Mouse (Mus musculus): Measurements from ENCODE around the gene Hes3. TPM values are rescaled to one million over a fixed set of nuclear protein-coding genes. Genes with fewer than 3 reads are reported as not detected.
A peak's percentile ranks its signal among the peaks of the same experiment; 100 is the strongest.

Hes3 gene
- polyA plus RNA-seq, 1 experiment from 2014 or later, result 9.2 TPM

DNA sequence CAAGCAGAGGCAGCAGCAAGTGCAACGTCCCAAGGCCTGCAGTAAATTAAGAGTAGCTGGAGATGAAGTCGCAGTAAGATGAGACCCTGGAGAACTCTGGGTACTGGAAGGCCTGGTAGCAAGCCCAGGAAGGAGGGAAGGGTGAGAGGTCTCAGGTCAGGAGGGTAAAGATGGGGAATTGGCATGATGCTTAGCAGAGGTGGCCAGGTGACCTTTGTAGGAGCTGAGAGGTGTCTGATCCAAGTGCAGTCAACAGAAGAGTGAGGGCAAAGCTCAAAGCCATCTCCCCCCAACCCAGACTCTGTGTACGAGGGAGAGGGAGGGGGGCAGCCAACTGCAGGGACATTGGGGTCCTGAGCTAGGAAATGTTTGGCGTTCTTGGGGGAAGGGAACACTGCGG is 30.0 kb upstream of the Hes3 start:
- 61% methylated on average over 5 of the region's 5 CpGs for WGBS
- Histone ChIP-seq H3K4me3 (no peak overlapping the region), H3K36me3 (no peaks in the 10 kb centered on the region), H3K9me3 (no peaks in the 10 kb centered on the region), H3K27ac (peak overlapping the region; percentile 35; the same call in 1 of the 2 replicates), H3K27me3 (ENCODE audit: insufficient read depth, poor library complexity, severe bottlenecking) (peaks cover 37% of the 10 kb centered on the region), H3K4me1 (replicated peaks) (peaks cover 31% of the 10 kb centered on the region)
- no peak for DNase-seq (ENCODE audit: low spot score)

DNA sequence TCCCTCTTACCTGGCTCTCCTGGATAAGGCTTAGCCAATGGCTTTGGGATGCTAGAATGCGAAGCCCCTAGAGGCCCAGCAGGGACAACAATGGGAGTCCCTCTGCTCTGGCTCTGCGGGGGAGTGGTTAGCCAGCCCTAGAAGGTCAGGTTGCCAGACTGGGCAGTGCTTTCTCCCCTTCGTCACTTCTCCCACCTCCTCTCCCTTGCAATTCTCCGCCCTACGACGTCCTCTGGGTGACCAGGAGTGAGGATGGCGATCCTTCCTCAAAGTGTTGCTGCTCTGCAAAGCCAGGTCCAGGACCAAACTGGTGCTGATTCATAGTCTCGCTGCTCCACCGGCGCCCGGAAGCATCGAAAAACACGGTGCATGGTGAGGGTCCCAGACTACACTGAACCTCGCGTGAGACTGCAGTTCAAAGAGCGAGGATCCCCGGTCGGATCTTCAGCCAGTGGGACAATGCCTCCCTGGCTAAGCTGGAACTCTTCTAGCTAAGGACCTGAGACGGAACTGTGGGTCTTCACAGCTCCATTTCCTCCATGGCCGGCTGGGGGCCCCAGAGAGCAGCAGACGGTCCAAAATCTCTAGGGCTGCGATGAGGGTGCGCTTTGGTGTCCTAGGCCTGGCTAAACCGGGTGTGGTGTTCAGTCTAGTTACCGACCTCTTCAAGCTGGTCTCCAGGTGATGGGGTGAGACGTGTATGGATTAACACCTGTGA is 27.2 kb upstream of the Hes3 start, which contains the start of gene Rnf207:
Gene Rnf207 (minus strand): TSS at position 477 of the 718 bp plus-strand sequence.
- peaks cover 50% of the 10 kb centered on the region for H3K4me1 ChIP-seq (replicated peaks)
- H3K36me3 ChIP-seq, result no peaks in the 10 kb centered on the region
- peak within 1 kb of the TSS; percentile 37; the same call in 1 of the 2 replicates for H3K27ac ChIP-seq
- H3K27me3 ChIP-seq (ENCODE audit: insufficient read depth, poor library complexity, severe bottlenecking), result peaks cover 65% of the 10 kb centered on the region
- H3K4me3 ChIP-seq, result peak within 1 kb of the TSS; percentile 42
- H3K9me3 ChIP-seq, result no peaks in the 10 kb centered on the region
- peak; percentile 59 for DNase-seq (ENCODE audit: low spot score)
- 4% methylated on average over 26 of the region's 26 CpGs for WGBS

DNA sequence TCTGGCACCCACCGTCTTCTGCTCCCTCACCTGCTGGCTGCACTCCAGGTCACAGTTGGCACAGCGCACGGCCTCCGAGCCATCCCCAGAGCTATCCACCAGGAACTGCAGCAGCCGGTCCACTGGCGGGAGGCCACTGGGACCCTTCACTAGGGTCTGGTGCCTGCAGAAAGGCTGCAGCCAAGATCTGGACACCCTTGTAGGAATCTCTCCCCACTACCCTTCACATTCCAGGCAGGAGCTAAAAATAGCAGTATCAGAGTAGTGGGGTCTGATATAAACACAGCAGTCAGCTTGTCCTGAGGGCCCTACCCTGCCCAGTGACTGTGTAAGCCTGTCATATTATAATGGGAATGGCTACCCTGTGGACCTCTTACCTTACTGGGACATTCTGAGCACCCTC is 26.2 kb upstream of the Hes3 start:
- H3K9me3 ChIP-seq, result no peaks in the 10 kb centered on the region
- no peak overlapping the region for H3K4me3 ChIP-seq
- no peaks in the 10 kb centered on the region for H3K36me3 ChIP-seq
- 92% methylated on average over 6 of the region's 6 CpGs for WGBS
- no peak for DNase-seq (ENCODE audit: low spot score)
- H3K4me1 ChIP-seq (replicated peaks), result peaks cover 57% of the 10 kb centered on the region
- H3K27me3 ChIP-seq (ENCODE audit: insufficient read depth, poor library complexity, severe bottlenecking), result peaks cover 75% of the 10 kb centered on the region
- no peak overlapping the region for H3K27ac ChIP-seq

DNA sequence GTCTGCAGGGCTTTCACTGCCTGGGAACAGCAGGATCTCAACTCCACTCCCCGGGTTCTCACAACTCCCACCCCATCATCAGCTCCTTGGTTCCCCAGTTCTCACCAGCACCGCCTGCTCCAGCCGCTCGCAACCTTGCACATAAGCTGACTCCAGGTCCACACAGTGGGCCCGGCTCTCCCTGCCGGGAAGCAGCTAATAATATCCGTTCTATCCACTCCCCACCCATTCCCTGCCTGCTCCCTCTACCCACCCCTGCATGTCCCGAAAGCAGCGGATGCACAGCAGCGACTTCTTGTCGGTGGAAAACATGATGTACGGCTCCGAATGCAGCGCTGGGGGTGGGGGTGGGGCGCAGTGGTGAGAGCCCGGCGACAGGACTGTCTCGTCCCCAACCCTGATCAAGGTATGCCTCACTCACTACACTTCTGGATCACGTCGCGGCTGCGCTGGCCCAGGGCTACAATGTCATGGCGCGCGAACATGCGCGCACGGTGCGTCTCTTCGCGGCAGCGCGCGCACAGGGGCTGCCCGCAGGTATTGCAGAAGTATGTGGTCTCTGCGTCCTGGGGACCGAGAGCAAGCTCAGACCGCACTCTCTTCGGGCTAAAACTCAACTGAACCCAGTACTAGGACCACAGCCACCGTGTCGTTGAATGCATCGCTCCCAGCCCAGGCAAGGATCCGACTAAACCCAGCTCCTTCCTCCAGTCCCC is 24.2 kb upstream of the Hes3 start:
- H3K4me3 ChIP-seq, result peak overlapping the region; percentile 44
- WGBS, result 1% methylated on average over 43 of the region's 43 CpGs
- H3K9me3 ChIP-seq, result no peaks in the 10 kb centered on the region
- peaks cover 61% of the 10 kb centered on the region for H3K4me1 ChIP-seq (replicated peaks)
- peaks cover 90% of the 10 kb centered on the region for H3K27me3 ChIP-seq (ENCODE audit: insufficient read depth, poor library complexity, severe bottlenecking)
- no peak overlapping the region for H3K27ac ChIP-seq
- peak; percentile 26 for DNase-seq (ENCODE audit: low spot score)
- H3K36me3 ChIP-seq, result no peaks in the 10 kb centered on the region

DNA sequence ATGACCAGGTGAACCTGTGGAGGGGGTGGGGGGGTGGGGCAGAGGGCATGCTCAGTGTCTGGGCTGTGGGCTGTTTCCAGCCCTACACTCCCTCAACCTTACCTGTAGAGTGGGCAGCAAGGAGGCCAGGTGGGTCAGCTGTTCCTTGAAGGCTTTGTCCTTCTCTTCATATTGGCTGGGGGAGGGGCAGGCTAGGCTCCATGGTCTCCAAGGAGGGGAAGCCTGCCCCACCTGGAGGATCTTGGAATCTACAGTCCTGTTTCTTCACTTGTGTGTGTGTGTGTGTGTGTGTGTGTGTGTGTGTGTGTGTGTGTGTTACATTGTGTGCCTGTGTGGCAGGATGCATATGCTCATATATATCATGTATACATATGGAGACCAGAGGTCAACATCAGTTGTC is 22.5 kb upstream of the Hes3 start:
- H3K4me3 ChIP-seq, result peak overlapping the region; percentile 45
- DNase-seq (ENCODE audit: low spot score), result peak; percentile 39
- H3K27ac ChIP-seq, result 0 out of 2 replicates have a peak overlapping the region, but pooled peaks have one; percentile 8
- H3K4me1 ChIP-seq (replicated peaks), result peaks cover 59% of the 10 kb centered on the region
- H3K36me3 ChIP-seq, result peaks cover 3% of the 10 kb centered on the region; the same call in 1 of the 2 replicates
- H3K27me3 ChIP-seq (ENCODE audit: insufficient read depth, poor library complexity, severe bottlenecking), result peaks cover 100% of the 10 kb centered on the region
- no peaks in the 10 kb centered on the region for H3K9me3 ChIP-seq

DNA sequence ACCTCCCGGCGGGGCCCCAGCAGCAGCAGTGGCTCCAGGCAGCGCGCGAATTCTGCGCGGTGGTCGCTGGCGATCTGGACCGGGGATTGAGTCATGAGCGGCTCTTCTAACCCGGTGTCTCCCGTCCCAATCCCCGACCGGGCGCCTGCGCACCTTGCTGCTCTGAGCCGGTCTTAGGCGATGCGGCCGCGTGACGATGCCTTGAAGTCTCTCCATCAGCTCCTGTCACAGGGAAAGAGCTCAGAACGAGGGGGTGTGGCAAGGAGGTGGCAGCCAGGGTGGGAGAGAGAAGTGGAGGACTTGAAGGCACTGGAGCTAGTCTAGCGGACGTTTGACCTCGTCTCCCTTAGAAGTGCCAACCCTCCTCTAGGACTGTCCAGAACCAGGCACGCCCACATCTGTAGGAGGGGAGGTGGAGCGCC is 21.8 kb upstream of the Hes3 start:
- Histone ChIP-seq H3K9me3 (no peaks in the 10 kb centered on the region), H3K36me3 (peaks cover 8% of the 10 kb centered on the region; the same call in 1 of the 2 replicates), H3K27ac (no peak overlapping the region), H3K4me1 (replicated peaks) (peaks cover 52% of the 10 kb centered on the region), H3K4me3 (peak overlapping the region; percentile 45), H3K27me3 (ENCODE audit: insufficient read depth, poor library complexity, severe bottlenecking) (peaks cover 99% of the 10 kb centered on the region)
- DNase-seq (ENCODE audit: low spot score), result peak; percentile 51
- under 1% methylated on average over 29 of the region's 29 CpGs for WGBS

DNA sequence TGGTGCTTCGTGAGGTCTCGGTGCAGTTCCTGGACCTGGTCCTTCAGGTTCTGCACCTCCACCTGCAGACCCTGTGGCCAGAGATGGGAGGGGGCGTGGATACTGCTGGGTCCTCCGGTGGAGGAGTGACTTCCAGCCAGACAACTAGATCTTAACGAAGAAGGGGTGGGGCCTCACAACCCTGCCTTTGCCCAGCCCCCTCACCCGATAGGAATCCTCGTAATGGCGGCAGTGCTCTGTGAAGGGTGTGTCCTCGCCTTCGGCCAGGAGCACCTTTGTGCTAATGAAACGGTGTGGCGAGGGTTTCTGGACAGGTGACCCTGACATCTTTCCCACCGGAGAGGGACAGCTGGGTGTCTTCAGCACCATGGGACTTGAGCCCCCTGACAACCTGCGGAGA is 20.7 kb upstream of the Hes3 start:
- Histone ChIP-seq H3K4me3 (peak overlapping the region; percentile 45), H3K36me3 (peaks cover 16% of the 10 kb centered on the region), H3K9me3 (no peaks in the 10 kb centered on the region), H3K27me3 (ENCODE audit: insufficient read depth, poor library complexity, severe bottlenecking) (peaks cover 89% of the 10 kb centered on the region), H3K27ac (no peak overlapping the region), H3K4me1 (replicated peaks) (peaks cover 48% of the 10 kb centered on the region)
- no peak for DNase-seq (ENCODE audit: low spot score)
- 5% methylated on average over 14 of the region's 14 CpGs for WGBS

DNA sequence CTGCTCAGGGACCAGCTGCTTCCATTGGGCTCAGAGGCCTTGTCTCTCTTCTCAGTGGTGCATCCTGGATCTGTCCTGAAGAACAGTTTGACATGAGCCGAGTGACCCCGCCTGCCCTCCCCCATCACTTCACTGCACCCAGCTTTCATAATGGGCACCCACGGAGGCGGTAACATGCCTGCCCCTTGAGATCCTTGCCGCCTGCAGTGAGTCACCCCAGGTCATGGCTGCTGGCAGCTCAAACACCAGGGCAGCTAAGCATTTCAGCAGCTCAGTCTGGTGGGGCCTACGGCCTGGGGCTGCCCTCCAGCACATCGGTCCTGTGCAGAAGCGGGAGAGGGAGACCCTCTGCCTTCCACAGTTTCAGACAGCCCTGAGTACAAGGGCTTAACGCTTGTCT is 16.1 kb upstream of the Hes3 start:
- Histone ChIP-seq H3K27ac (no peak overlapping the region), H3K36me3 (peaks cover 46% of the 10 kb centered on the region), H3K9me3 (no peaks in the 10 kb centered on the region), H3K4me3 (no peak overlapping the region), H3K27me3 (ENCODE audit: insufficient read depth, poor library complexity, severe bottlenecking) (peaks cover 42% of the 10 kb centered on the region), H3K4me1 (replicated peaks) (peaks cover 16% of the 10 kb centered on the region; the same call in 1 of the 2 replicates)
- DNase-seq (ENCODE audit: low spot score), result no peak
- 77% methylated on average over 9 of the region's 9 CpGs for WGBS

DNA sequence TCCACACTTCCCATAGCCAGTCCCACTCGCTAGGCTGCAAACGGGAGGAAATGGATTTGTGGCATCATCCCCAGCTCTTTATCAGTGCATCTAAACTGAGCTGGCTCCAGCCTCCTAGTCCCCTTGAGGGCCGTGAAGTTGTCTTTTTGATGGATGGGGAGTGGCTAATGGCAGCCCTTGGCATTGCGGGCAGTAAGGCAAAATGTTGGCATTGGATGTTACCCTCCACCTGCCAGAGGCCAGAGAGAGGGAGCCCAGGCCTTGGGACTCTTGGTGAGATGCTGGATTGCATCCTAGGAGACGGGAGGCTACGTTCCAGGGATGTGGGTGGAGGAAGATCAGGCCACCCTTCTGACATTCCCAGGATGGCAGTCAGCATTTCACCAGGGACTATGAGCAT is 14.5 kb upstream of the Hes3 start:
- Histone ChIP-seq H3K4me3 (no peak overlapping the region), H3K27me3 (ENCODE audit: insufficient read depth, poor library complexity, severe bottlenecking) (peaks cover 27% of the 10 kb centered on the region), H3K36me3 (peaks cover 62% of the 10 kb centered on the region), H3K4me1 (replicated peaks) (peaks cover 8% of the 10 kb centered on the region; the same call in 1 of the 2 replicates), H3K9me3 (no peaks in the 10 kb centered on the region), H3K27ac (no peak overlapping the region)
- DNase-seq (ENCODE audit: low spot score), result no peak
- 91% methylated on average over 6 of the region's 6 CpGs for WGBS

DNA sequence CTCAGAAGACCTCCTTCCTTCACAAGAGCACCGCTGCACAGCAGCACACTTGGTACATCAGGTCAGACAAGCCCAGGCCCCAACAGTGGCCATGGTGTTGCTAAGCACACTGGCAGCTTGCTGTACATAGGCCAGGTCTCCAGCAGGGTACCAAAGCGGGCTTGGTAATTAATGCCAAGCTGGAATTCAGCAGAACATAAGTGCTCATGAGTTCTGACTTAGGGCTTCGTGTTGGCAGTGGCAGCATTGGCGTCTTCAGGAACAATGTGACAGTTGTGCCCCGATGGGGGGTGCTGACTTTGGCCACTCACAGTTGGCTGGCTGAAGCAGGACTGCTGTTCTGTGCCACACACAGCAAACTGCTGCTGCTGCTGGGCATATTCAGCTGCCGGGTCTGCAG is 13.2 kb upstream of the Hes3 start:
- Histone ChIP-seq H3K4me1 (replicated peaks) (peaks cover 10% of the 10 kb centered on the region; the same call in 1 of the 2 replicates), H3K27ac (no peak overlapping the region), H3K9me3 (no peaks in the 10 kb centered on the region), H3K4me3 (no peak overlapping the region), H3K27me3 (ENCODE audit: insufficient read depth, poor library complexity, severe bottlenecking) (peaks cover 14% of the 10 kb centered on the region), H3K36me3 (peaks cover 75% of the 10 kb centered on the region)
- DNase-seq (ENCODE audit: low spot score), result no peak
- WGBS, result 93% methylated on average over 6 of the region's 6 CpGs

DNA sequence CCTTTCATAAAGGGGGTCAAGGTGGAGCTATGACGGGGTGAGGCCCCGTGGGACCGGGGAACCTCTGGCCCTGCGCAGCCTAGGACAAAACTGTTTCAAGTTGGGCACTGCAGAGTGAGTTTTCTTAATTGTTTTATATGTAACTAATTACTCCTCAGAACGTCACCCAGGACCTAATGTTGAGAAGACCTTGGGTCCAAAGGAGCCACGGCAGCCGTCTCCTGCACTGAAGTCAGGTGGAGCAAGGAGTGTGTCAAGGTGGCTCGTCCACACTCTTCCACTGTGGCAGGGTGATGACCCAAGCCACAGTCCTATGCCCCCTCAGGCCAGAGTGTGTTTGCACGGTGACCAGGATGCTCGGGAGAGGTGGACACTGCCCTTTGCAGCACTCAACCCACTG is 11.7 kb upstream of the Hes3 start:
- no peak overlapping the region for H3K27ac ChIP-seq
- peaks cover 68% of the 10 kb centered on the region for H3K36me3 ChIP-seq
- no peaks in the 10 kb centered on the region for H3K9me3 ChIP-seq
- H3K4me1 ChIP-seq (replicated peaks), result peaks cover 19% of the 10 kb centered on the region
- no peak for DNase-seq (ENCODE audit: low spot score)
- peaks cover 8% of the 10 kb centered on the region for H3K27me3 ChIP-seq (ENCODE audit: insufficient read depth, poor library complexity, severe bottlenecking)
- no peak overlapping the region for H3K4me3 ChIP-seq
- 92% methylated on average over 10 of the region's 10 CpGs for WGBS

DNA sequence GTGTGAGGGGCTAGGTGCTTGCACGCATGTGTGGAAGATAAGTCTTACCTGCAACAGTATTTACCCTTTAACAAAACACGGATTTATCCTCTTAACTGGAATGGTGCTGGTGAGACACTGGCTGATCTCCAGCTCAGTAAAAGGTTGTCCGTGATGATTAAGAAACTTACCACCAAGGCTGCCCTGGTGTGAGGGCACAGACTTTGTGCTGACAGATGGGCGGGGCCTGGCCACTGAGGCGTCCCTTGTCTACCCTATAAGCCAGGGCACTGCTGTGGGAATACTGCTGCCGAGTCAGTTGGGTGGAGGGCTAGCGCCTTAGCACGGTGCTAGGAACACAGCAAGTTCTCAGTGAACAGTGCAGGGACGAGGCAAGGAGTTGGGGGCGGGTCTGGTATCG is 10.6 kb upstream of the Hes3 start:
- no peak overlapping the region for H3K27ac ChIP-seq
- H3K4me3 ChIP-seq, result no peak overlapping the region
- WGBS, result 71% methylated on average over 11 of the region's 11 CpGs
- peaks cover 60% of the 10 kb centered on the region for H3K36me3 ChIP-seq
- H3K4me1 ChIP-seq (replicated peaks), result peaks cover 26% of the 10 kb centered on the region
- no peak for DNase-seq (ENCODE audit: low spot score)
- no peaks in the 10 kb centered on the region for H3K9me3 ChIP-seq
- H3K27me3 ChIP-seq (ENCODE audit: insufficient read depth, poor library complexity, severe bottlenecking), result peaks cover 10% of the 10 kb centered on the region

DNA sequence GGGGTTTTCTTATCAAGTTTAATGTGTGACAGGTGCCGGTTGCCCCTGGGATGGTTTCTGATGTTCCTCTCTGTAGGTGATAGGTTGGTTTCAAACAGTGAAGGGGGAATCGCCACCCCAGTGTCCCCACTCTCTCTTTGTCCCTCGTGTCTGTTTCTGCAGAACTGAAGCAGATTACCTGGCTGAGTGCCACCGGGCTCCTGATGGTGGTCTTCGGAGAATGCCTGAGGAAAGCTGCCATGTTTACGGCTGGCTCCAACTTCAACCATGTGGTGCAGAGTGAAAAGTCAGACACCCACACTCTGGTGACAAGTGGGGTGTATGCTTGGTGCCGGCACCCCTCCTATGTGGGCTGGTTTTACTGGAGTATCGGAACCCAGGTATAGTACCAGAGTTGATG is 8.9 kb upstream of the Hes3 start:
- H3K36me3 ChIP-seq, result peaks cover 59% of the 10 kb centered on the region
- H3K9me3 ChIP-seq, result no peaks in the 10 kb centered on the region
- H3K4me3 ChIP-seq, result no peak overlapping the region
- H3K27ac ChIP-seq, result no peak overlapping the region
- 96% methylated on average over 8 of the region's 8 CpGs for WGBS
- peaks cover 20% of the 10 kb centered on the region for H3K27me3 ChIP-seq (ENCODE audit: insufficient read depth, poor library complexity, severe bottlenecking)
- H3K4me1 ChIP-seq (replicated peaks), result peaks cover 41% of the 10 kb centered on the region
- DNase-seq (ENCODE audit: low spot score), result no peak

Data from hindbrain, embryonic 10.5 days (tissue).